Mouse (Mus musculus) erythroblast, embryonic 14.5 days (primary cell): ENCODE results near the gene Ptprn2.

Source experiments
- GATA1 ChIP-seq: IDR thresholded peaks from 2 replicates; pipeline ENCODE4 v1.6.1; 2012; ENCODE audit warnings: low read length, inconsistent platforms, mixed read lengths
- TAL1 ChIP-seq: IDR thresholded peaks from 3 replicates; pipeline ENCODE4 v1.6.1; 2012; ENCODE audit warnings: low read length, inconsistent platforms, mixed read lengths

GRCm38 (mm10) chr12:117149176-117149575 is 663.7 kb downstream of the Ptprn2 start:
- no peak for TF ChIP-seq GATA1
- TF ChIP-seq TAL1, result no peak
